ENCODE assay signal across 8 mouse cellular contexts in genomic region chr7:101348312-101348711, GRCm38 (mm10). TPM values are rescaled to one million over a fixed set of nuclear protein-coding genes. Genes with fewer than 3 reads are reported as not detected.
DNase-seq lines count a peak whose midpoint lies in the region; ATAC-seq and TF ChIP-seq lines count a peak whose summit lies in the region.

No protein-coding gene starts in this region.

- no peak for DNase-seq in cerebellum, adult 2 months
- no peak for DNase-seq in cerebellum, postnatal 10 days
- DNase-seq in ES-E14 (ENCODE audit: low read depth, low spot score), result no peak
- DNase-seq in hindbrain, embryonic 14.5 days (ENCODE audit: low spot score), result no peak
- DNase-seq in liver, embryonic 14.5 days (ENCODE audit: low read depth in 3 of 3, low spot score in 3 of 3), result no peak
- DNase-seq in right cerebral cortex, adult 18-20 months, result no peak
- no peak for DNase-seq in layer of hippocampus, postnatal 10 days (ENCODE audit: low spot score in 2 of 2)

- peak overlapping the region; percentile 71 for H3K9ac ChIP-seq in ES-E14 (ENCODE audit: insufficient read depth, low read depth, low read length, poor library complexity, severe bottlenecking)
- H3K9ac ChIP-seq in hindbrain, embryonic 14.5 days, result peak overlapping the region; percentile 62
- peak overlapping the region; percentile 58 for H3K9ac ChIP-seq in liver, embryonic 14.5 days (replicated peaks)

- H3K36me3 ChIP-seq in ES-E14 (ENCODE audit: control insufficient read depth, insufficient read depth, low read length, poor library complexity, severe bottlenecking), result peaks cover 1% of the 10 kb centered on the region; the same call in 1 of the 2 replicates
- no peaks in the 10 kb centered on the region for H3K36me3 ChIP-seq in hindbrain, embryonic 14.5 days (replicated peaks; ENCODE audit: control insufficient read depth, insufficient read depth)
- peaks cover 4% of the 10 kb centered on the region; the same call in 1 of the 2 replicates for H3K36me3 ChIP-seq in liver, embryonic 14.5 days (replicated peaks; ENCODE audit: control insufficient read depth, insufficient read depth, low read depth)

- peaks cover 10% of the 10 kb centered on the region for H3K4me1 ChIP-seq in cerebellum, adult 2 months (ENCODE audit: control insufficient read depth, insufficient read depth, low read length)
- peaks cover 5 to 32% of the 10 kb centered on the region in 2 experiments; a peak in 3 of 4 replicates for H3K4me1 ChIP-seq in ES-E14 (ENCODE audit: control insufficient read depth in 2 of 2, insufficient read depth in 2 of 2, low read length in 2 of 2, poor library complexity in 1 of 2)
- peaks cover 4% of the 10 kb centered on the region; the same call in 1 of the 2 replicates for H3K4me1 ChIP-seq in hindbrain, embryonic 14.5 days (replicated peaks; ENCODE audit: control insufficient read depth, insufficient read depth, low read length)
- H3K4me1 ChIP-seq in liver, embryonic 14.5 days (replicated peaks; ENCODE audit: control insufficient read depth in 2 of 2, insufficient read depth in 2 of 2, low read length in 1 of 2), result peaks cover 0 to 17% of the 10 kb centered on the region in 2 experiments; a peak in 3 of 4 replicates

- no peaks in the 10 kb centered on the region for H3K27me3 ChIP-seq in cerebellum, adult 2 months (ENCODE audit: control insufficient read depth, insufficient read depth, low read length)
- H3K27me3 ChIP-seq in hindbrain, embryonic 14.5 days (ENCODE audit: control insufficient read depth, insufficient read depth, low read length), result peaks cover 9% of the 10 kb centered on the region
- no peaks in the 10 kb centered on the region for H3K27me3 ChIP-seq in liver, embryonic 14.5 days (ENCODE audit: control insufficient read depth, insufficient read depth, low read length)

- no peak for TF ChIP-seq CTCF in cerebellum, adult 2 months (IDR thresholded peaks at IDR 0.05; ENCODE audit: borderline replicate concordance, insufficient read depth, low read depth, low read length)
- no peak for TF ChIP-seq CTCF in liver, embryonic 14.5 days (IDR thresholded peaks at IDR 0.05; ENCODE audit: low read depth)

- 9% methylated on average over 13 of the region's 13 CpGs for WGBS in cerebellum, adult 2 months
- 5% methylated on average over 13 of the region's 13 CpGs for WGBS in hindbrain, embryonic 14.5 days
- WGBS in liver, embryonic 14.5 days (ENCODE audit: insufficient replicate concordance), result 2% methylated on average over 13 of the region's 13 CpGs

- no peak for TF ChIP-seq EP300 in liver, embryonic 14.5 days (IDR thresholded peaks at IDR 0.05; ENCODE audit: low read depth)

- peak overlapping the region; percentile 95 for H3K4me2 ChIP-seq in hindbrain, embryonic 14.5 days (replicated peaks)
- H3K4me2 ChIP-seq in liver, embryonic 14.5 days (ENCODE audit: low read depth), result peak overlapping the region; percentile 90

- H3K27ac ChIP-seq in cerebellum, adult 2 months (ENCODE audit: insufficient read depth, low read length), result no peak overlapping the region
- no peak overlapping the region for H3K27ac ChIP-seq in ES-E14 (ENCODE audit: insufficient read depth, low read depth, low read length, poor library complexity, severe bottlenecking)
- no peak overlapping the region for H3K27ac ChIP-seq in hindbrain, embryonic 14.5 days
- H3K27ac ChIP-seq in liver, embryonic 14.5 days, result no peak overlapping the region

- ATAC-seq in hindbrain, embryonic 14.5 days (ENCODE audit: low FRiP score), result no peak
- ATAC-seq in liver, embryonic 14.5 days (ENCODE audit: insufficient read depth), result peak; percentile 5; the same call in 1 of the 2 replicates
- ATAC-seq in activated CD4-positive, CD25-positive, alpha-beta regulatory T cell, adult 4 months, result no peak

- no peak for TF ChIP-seq POLR2A in cerebellum, adult 2 months (IDR thresholded peaks at IDR 0.05; ENCODE audit: borderline replicate concordance, insufficient read depth, low read length)

- in situ Hi-C loops in ES-E14 (cut with MboI; ENCODE audit: low sequenced_read_pairs in 2 of 2, unreplicated experiment in 2 of 2), result no loop called here

- H3K9me3 ChIP-seq in ES-E14 (ENCODE audit: control insufficient read depth, insufficient read depth, low read depth, low read length), result no peaks in the 10 kb centered on the region
- no peaks in the 10 kb centered on the region for H3K9me3 ChIP-seq in hindbrain, embryonic 14.5 days (ENCODE audit: control insufficient read depth, low read length)
- no peaks in the 10 kb centered on the region for H3K9me3 ChIP-seq in liver, embryonic 14.5 days (ENCODE audit: control insufficient read depth, low read length)

- peak overlapping the region; percentile 27 for H3K4me3 ChIP-seq in cerebellum, adult 2 months (replicated peaks; ENCODE audit: insufficient read depth, low read depth, low read length)
- H3K4me3 ChIP-seq in ES-E14 (ENCODE audit: insufficient read depth in 1 of 2, low read depth in 1 of 2, low read length in 2 of 2, poor library complexity in 1 of 2, severe bottlenecking in 1 of 2), result peak overlapping the region; percentile 72 to 85
- peak overlapping the region; percentile 46 for H3K4me3 ChIP-seq in hindbrain, embryonic 14.5 days (replicated peaks; ENCODE audit: low read length)
- peak overlapping the region; percentile 65 to 70 for H3K4me3 ChIP-seq in liver, embryonic 14.5 days (ENCODE audit: insufficient read depth in 1 of 2, low read depth in 2 of 2, low read length in 2 of 2)

TF ChIP-seq in ES-E14, 5 proteins besides CTCF, POLR2A, EP300 and RAD21:
- TF ChIP-seq ZC3H11A (IDR thresholded peaks at IDR 0.05; ENCODE audit: borderline replicate concordance, low read depth, low read length) (no peak), CHD2 (IDR thresholded peaks at IDR 0.05; ENCODE audit: low read depth, low read length) (no peak)

RNA-seq across cellular contexts. Expression of gene Arap1, which starts 0.4 kb away (rescaled TPM):
- polyA plus RNA-seq in cerebellum, adult 2 months (2012; rRNA removed), result 41.8 and 44.8 TPM in 2 replicates
- total RNA-seq in ES-E14 (2012; rRNA removed), result 32.1 and 32.2 TPM in 2 replicates
- polyA plus RNA-seq in hindbrain, embryonic 14.5 days (2014; fragmentation: Nextera tagmentation; extraction: Ambion mirVana), result 11.3 and 11.5 TPM in 2 replicates
- polyA plus RNA-seq in liver, embryonic 14.5 days (2012; rRNA removed), result 13.3 and 13.7 TPM in 2 replicates
- 12.9 and 13.9 TPM in 2 replicates for polyA plus RNA-seq in liver, embryonic 14.5 days (2014; fragmentation: Nextera tagmentation; extraction: Ambion mirVana)
- polyA plus RNA-seq in activated CD4-positive, CD25-positive, alpha-beta regulatory T cell, adult 4 months (2017; shearing (Covaris generic)), result 10 to 100 TPM; 27.1 to 51.2 TPM
- 10 to 100 TPM; 19.1 to 24.0 TPM for total RNA-seq in layer of hippocampus, postnatal 10 days (2021)

RNA-seq across cellular contexts. Expression of gene Stard10, which starts 31.4 kb away (rescaled TPM):
- polyA plus RNA-seq in cerebellum, adult 2 months (2012; rRNA removed), result 119 and 123 TPM in 2 replicates
- total RNA-seq in ES-E14 (2012; rRNA removed), result 15.2 and 15.4 TPM in 2 replicates
- polyA plus RNA-seq in hindbrain, embryonic 14.5 days (2014; fragmentation: Nextera tagmentation; extraction: Ambion mirVana), result 12.7 and 14.3 TPM in 2 replicates
- polyA plus RNA-seq in liver, embryonic 14.5 days (2012; rRNA removed), result 71.0 and 71.8 TPM in 2 replicates
- 98.2 and 102 TPM in 2 replicates for polyA plus RNA-seq in liver, embryonic 14.5 days (2014; fragmentation: Nextera tagmentation; extraction: Ambion mirVana)
- polyA plus RNA-seq in activated CD4-positive, CD25-positive, alpha-beta regulatory T cell, adult 4 months (2017; shearing (Covaris generic)), result 1 to 10 TPM; 2.5 to 2.9 TPM
- total RNA-seq in layer of hippocampus, postnatal 10 days (2021), result 10 to 100 TPM; 13.3 to 15.7 TPM

RNA-seq across cellular contexts. Expression of gene Atg16l2, which starts 46.3 kb away (rescaled TPM):
- 60.5 and 62.6 TPM in 2 replicates for polyA plus RNA-seq in cerebellum, adult 2 months (2012; rRNA removed)
- 24.2 and 37.7 TPM in 2 replicates for total RNA-seq in ES-E14 (2012; rRNA removed)
- 19.3 and 21.3 TPM in 2 replicates for polyA plus RNA-seq in hindbrain, embryonic 14.5 days (2014; fragmentation: Nextera tagmentation; extraction: Ambion mirVana)
- 3.1 and 3.5 TPM in 2 replicates for polyA plus RNA-seq in liver, embryonic 14.5 days (2012; rRNA removed)
- polyA plus RNA-seq in liver, embryonic 14.5 days (2014; fragmentation: Nextera tagmentation; extraction: Ambion mirVana), result 1.3 and 1.8 TPM in 2 replicates
- polyA plus RNA-seq in activated CD4-positive, CD25-positive, alpha-beta regulatory T cell, adult 4 months (2017; shearing (Covaris generic)), result 10 to 100 TPM; 38.2 to 56.7 TPM
- 10 to 100 TPM; 42.3 to 50.3 TPM for total RNA-seq in layer of hippocampus, postnatal 10 days (2021)

Comparison
In these comparisons a context has a peak if more than half of its experiments do, and no peak if none do; other contexts are left out.
1. H3K4me3 ChIP-seq: peak in every context shown above with its lines; median percentile 78 in ES-E14; 68 in liver, embryonic 14.5 days; 46 in hindbrain, embryonic 14.5 days; 27 in cerebellum, adult 2 months.